Mouse (Mus musculus) heart, adult 8-10 months (tissue): ENCODE data around the gene Tcf12. TPM values are rescaled to one million over a fixed set of nuclear protein-coding genes. Genes with fewer than 3 reads are reported as not detected.

Experiments
- DNase-seq: peaks from one replicate; pipeline ENCODE4 v3.0.0; 2022; ENCODE audit warnings: low spot score
- total RNA-seq, 4 experiments: library from RNA; stranded (reverse); gene quantifications; 2 replicates each; pipeline ENCODE4 v1.2.4; 2022

Gene Tcf12
- 10 to 100 TPM; 27.1 to 32.1 (median 31.6) TPM for total RNA-seq

GRCm38 (mm10) chr9:72111622-72112550 is at the start of gene Tcf12:
Gene Tcf12, minus strand, starts transcription at chr9:72111871.
- DNase-seq = peak; percentile 77

DNA sequence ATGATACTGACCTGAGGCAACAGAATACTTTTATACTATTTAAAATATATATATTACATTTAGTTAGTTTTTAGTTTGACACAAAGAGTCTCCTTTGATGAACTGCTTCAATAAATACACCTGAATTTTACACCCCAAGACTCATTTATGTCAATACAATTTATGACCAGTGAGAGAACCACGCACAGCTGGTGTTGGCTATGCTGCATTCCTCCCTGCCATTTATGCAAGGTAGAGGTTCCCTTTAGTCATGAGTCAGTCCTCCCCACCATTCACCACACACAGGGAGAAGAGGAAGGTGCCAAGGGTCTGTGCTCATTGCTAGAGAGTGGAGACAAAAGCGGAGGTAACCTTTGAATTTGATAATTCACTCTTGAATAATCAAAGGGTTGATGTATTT is 46.7 kb upstream of the Tcf12 start:
- no peak for DNase-seq

DNA sequence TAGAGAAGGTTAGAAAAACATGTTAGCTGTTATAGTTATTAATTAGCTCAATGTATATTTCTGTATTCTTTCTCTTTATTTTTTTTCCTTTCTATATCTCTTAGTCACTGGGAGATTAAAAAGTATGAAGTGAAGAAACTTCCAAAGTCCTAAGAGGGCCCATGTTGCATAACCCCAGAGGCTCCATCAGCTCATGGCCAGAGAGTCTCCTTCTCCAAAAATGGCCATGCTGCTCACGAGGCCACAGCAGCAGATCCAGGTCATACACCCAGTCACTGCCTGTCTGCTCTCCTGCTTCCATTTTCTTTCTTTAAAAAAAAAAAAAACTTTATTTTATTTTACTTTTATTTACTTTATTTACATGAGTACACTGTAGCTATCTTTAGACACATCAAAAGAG is 45.4 kb upstream of the Tcf12 start:
- DNase-seq = no peak

- no peak for DNase-seq
Observed at GRCm38 (mm10) chr9:72155250-72156138, 43.8 kb upstream of the Tcf12 start.

DNA sequence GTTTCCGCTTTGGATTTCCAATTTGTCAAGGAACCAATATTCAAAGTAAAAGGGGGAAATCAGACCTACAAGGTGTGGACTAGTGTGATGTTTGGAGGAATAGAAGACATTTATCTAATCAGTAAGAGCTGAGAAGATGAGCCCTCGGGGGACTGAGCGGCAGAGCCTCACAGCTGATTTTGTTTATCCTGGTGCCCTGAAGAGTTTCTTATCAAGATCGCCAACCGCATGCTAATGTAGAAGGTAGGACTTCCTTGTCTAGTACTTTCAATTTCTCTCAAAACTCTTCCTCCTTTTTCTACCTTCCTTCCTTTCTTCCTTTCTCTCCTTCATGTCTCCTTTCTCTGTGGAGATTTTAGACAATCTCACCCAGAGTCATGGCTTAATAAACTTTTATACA is 32.5 kb upstream of the Tcf12 start:
- no peak for DNase-seq

GRCm38 (mm10) chr9:72137899-72138298 is 26.2 kb upstream of the Tcf12 start:
- no peak for DNase-seq

DNA sequence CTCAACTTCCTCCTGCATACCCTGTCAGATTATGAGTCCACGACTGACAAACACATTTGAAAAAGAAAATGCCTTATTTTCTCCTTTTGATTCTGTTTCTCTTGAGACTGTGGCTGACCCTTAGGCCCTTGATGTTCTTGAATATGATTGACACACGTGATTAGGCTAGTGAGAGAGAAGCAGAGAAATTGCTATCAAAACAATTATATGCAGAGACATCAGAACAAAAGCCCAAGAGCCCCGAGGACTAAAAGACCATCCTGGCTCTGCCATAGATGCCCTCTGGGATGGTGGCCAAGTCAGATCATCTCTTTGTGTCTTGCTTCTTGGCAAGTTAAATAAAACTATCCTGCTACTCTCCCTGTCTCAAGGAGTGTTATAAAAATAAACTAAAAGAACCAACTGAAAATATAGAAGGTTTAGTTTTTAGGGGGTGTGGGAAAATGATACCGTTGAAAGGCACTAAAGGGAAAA is 22.1 kb upstream of the Tcf12 start:
- DNase-seq = no peak

GRCm38 (mm10) chr9:72133089-72133771 is 21.6 kb upstream of the Tcf12 start:
- peak; percentile 90 for DNase-seq

DNA sequence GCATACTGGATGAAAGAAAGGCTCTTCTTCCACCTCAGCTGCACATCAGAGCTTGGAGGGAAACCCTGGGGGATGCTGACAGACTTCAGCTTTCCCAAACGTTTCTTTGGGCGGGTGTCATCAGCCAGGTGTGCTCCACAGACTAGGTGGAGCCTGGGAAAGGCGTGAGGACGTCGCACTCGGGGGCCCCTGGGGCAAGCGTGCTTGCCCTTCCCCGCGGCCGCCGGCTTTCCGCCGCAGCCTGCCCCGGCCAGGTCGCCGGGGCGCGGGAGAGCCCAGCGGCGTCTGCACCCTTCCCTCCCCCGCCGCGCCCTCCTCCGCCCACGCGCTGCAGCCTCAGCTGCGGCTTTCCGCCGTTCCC is 21.0 kb upstream of the Tcf12 start:
- DNase-seq = no peak

- no peak for DNase-seq
Observed at GRCm38 (mm10) chr9:72129884-72130283, 18.2 kb upstream of the Tcf12 start.

DNA sequence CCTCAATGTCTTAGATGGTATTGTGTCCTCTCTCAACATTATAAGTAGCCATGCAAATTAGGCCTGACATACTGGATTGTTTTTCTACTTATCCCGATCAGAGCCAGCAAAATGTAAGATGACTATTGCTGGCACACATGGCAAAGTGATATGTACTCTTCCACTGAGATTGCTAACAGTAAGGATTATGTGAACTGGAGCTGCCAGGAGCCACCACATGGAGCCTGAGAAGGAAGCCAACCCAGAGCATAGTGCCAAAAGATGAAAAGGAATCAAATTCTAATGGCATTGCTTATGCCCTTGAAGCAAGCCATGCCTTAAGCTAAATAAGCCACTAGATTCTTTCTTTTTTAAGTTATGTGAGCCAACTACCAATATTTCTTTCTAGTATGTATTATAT is 13.8 kb upstream of the Tcf12 start:
- DNase-seq = no peak

DNA sequence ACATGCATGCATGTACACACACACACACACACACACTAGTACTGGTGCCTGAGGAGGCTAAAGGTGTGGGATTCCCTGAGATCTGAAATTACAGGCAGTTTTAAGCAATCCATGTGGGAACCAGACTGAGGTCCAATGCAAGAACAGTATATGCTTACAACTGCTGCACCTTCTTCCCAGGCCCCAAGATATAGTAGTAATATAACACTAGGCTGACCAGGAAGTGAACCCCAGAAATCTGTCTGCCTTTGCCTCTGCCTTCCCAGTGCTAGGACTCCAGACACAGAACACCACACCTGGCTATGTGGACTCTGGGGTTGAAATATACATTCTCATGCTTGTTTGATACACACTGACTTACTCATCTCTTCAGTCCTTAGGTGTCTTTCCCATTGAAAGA is 6.8 kb upstream of the Tcf12 start:
- no peak for DNase-seq

DNA sequence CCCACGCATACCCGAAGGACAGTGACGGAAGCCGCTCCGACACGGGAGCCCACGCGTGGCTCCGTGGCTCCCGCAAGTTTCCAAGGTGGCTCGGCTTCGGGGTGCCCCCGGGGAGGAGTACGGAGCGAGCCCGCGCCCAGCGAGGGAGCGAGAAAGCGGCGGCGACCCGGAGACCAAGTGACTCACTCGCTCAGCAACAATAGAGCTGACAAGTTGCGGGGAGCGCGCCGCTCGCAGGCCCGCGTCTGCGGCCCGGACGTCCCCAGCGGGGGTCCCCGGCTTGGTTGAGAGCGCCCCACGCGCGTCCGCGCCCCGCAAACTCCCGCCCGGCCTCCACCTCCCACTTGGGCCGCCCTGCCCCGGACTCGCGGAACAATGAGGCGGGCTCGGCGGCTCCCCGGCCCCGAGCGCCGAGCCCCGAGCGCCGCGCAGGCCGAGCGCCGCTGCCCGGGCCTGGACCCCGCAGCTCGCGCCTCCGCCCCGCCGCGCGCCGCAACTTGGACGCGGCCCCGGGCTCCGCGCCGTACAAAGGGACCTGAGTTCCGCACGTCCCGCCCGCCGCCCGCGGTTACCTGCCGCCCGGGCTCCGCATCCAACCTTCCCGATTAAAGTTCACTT is 558 bp downstream of the Tcf12 start:
- peak; percentile 28 for DNase-seq

DNA sequence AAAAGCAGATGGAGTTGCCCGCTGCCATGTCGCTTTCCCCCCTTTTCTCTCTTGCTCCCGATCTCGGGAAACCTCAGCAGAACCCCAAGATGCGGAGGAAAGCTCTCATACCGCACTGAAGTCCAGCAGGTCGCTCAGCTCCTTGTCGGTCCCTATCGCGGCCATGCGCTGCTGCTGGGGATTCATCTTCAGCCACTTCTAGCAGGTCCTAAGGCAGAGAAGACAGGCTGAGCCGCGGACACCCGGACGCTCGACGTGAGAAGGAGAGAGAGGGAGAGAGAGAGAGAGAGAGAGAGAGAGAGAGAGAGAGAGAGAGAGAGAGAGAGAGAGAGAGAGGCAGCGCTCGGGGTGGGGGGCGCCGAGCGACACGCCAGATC is 1.1 kb downstream of the Tcf12 start:
- peak; percentile 19 for DNase-seq

GRCm38 (mm10) chr9:72103471-72103870 is 8.2 kb downstream of the Tcf12 start:
- no peak for DNase-seq

GRCm38 (mm10) chr9:72099945-72100685 is 11.6 kb downstream of the Tcf12 start:
- DNase-seq = no peak

GRCm38 (mm10) chr9:72098056-72098455 is 13.6 kb downstream of the Tcf12 start:
- no peak for DNase-seq

DNA sequence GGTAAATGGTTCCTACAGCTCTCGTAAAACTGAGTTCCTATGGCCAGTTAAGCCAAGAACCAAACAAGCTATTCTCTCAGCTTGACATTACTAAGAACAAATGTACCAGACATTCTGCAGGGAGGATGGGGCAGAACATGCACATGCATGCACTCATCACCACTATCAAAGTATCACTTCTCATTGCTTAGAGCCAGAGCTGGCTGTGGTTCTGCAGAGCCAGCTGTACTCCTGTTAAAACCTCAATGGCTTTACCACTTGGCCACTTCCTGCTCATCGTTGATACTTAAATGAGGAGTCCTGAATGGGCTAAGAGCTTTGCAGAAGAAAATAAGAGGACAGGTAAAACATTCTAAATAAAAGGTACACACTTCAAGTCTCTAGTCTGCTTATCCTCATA is 14.6 kb downstream of the Tcf12 start:
- no peak for DNase-seq

DNA sequence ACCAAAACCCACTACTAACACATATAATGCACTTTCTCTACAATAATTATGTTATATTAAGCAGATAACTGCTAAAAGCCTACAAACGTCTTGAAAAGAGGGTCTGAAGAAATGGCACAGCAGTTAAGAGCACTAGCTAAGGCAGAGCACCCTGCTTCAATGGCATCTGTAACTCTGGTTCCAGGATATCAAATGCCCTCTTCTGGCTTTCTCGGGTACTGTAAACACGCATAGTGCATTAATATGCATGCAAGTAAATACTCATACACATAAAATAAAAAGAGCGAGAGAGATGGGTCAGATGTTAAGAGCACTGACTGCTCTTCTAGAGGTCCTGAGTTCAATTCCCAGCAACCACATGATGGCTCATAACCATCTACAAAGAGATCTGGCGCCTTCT is 17.0 kb downstream of the Tcf12 start:
- no peak for DNase-seq

GRCm38 (mm10) chr9:72092191-72092590 is 19.5 kb downstream of the Tcf12 start:
- no peak for DNase-seq
